Mouse (Mus musculus): ENCODE results near the gene Cfi. TPM values are rescaled to one million over a fixed set of nuclear protein-coding genes. Genes with fewer than 3 reads are reported as not detected.

Cfi gene
- 1 to 10 TPM; 1.2 to 1.3 TPM for total RNA-seq (2021)

- DNase-seq: peak in 1 of 2 experiments; percentile 16
- intact Hi-C loops (cut with DNase I): loop anchor here (2.0 to 10.0 kb wide), 2 partner anchors 225 to 301 kb away; partner anchors contain the start of genes Elovl6 and Sec24b
Observed at GRCm38 (mm10) chr3:129835388-129835934, at the start of gene Cfi. Cfi (plus strand) TSS chr3:129835884.

- intact Hi-C loops (cut with DNase I): no loop called here
- DNase-seq: no peak
Observed at GRCm38 (mm10) chr3:129793801-129794200, 41.9 kb upstream of the Cfi start.

GRCm38 (mm10) chr3:129797341-129797740, 38.3 kb upstream of the Cfi start:
- intact Hi-C loops (cut with DNase I): no loop called here
- no peak for DNase-seq

- intact Hi-C loops (cut with DNase I): no loop called here
- DNase-seq: no peak
Observed at GRCm38 (mm10) chr3:129798551-129798950, 37.1 kb upstream of the Cfi start.

- intact Hi-C loops (cut with DNase I): no loop called here
- no peak for DNase-seq
Observed at GRCm38 (mm10) chr3:129799011-129799410, 36.7 kb upstream of the Cfi start.

- intact Hi-C loops (cut with DNase I): no loop called here
- DNase-seq: no peak
Observed at GRCm38 (mm10) chr3:129803765-129804164, 31.9 kb upstream of the Cfi start, which contains the start of gene Lrit3. Lrit3 (minus strand) TSS chr3:129804030.

- intact Hi-C loops (cut with DNase I): no loop called here
- no peak for DNase-seq
Observed at GRCm38 (mm10) chr3:129820847-129821246, 14.8 kb upstream of the Cfi start.

GRCm38 (mm10) chr3:129821736-129822135, 13.9 kb upstream of the Cfi start:
- intact Hi-C loops (cut with DNase I): loop anchor here (2.0 kb wide), 1 partner anchor 257 kb away; no protein-coding TSS in a partner anchor
- no peak for DNase-seq

GRCm38 (mm10) chr3:129822206-129822775, 13.4 kb upstream of the Cfi start, which contains the start of gene Rrh:
Rrh (minus strand) TSS chr3:129822587.
- DNase-seq: no peak
- intact Hi-C loops (cut with DNase I): loop anchor here (2.0 kb wide), 1 partner anchor 257 kb away; no protein-coding TSS in a partner anchor

GRCm38 (mm10) chr3:129823293-129823692, 12.4 kb upstream of the Cfi start:
- no peak for DNase-seq
- intact Hi-C loops (cut with DNase I): loop anchor here (2.0 kb wide), 1 partner anchor 256 kb away; no protein-coding TSS in a partner anchor

GRCm38 (mm10) chr3:129824146-129824545, 11.5 kb upstream of the Cfi start:
- DNase-seq: peak in 1 of 2 experiments; percentile 30
- intact Hi-C loops (cut with DNase I): no loop called here

GRCm38 (mm10) chr3:129824891-129825290, 10.8 kb upstream of the Cfi start:
- intact Hi-C loops (cut with DNase I): no loop called here
- no peak for DNase-seq

GRCm38 (mm10) chr3:129826691-129827090, 9.0 kb upstream of the Cfi start:
- intact Hi-C loops (cut with DNase I): no loop called here
- DNase-seq: no peak

GRCm38 (mm10) chr3:129827691-129828090, 8.0 kb upstream of the Cfi start:
- intact Hi-C loops (cut with DNase I): no loop called here

GRCm38 (mm10) chr3:129830626-129831025, 5.1 kb upstream of the Cfi start:
- intact Hi-C loops (cut with DNase I): loop anchor here (2.0 to 10.0 kb wide), 4 partner anchors 46 to 877 kb away; partner anchors contain the start of genes Casp6, Elovl6 and Ostc
- no peak for DNase-seq

More at GRCm38 (mm10) chr3:129827691-129828090, 8.0 kb upstream of the Cfi start:
- DNase-seq: no peak

GRCm38 (mm10) chr3:129831035-129831568, 4.6 kb upstream of the Cfi start, which contains the start of gene Gar1:
Gar1 (minus strand) TSS chr3:129831396.
- DNase-seq: peak; percentile 97 to 98
- intact Hi-C loops (cut with DNase I): loop anchor here (2.0 to 10.0 kb wide), 4 partner anchors 46 to 876 kb away; partner anchors contain the start of genes Casp6, Elovl6 and Ostc

GRCm38 (mm10) chr3:129836051-129836697, 490 bp downstream of the Cfi start:
- intact Hi-C loops (cut with DNase I): loop anchor here (10.0 kb wide), 1 partner anchor 301 kb away; the partner anchor contains the start of gene Elovl6
- DNase-seq: peak in 1 of 2 experiments; percentile 8

GRCm38 (mm10) chr3:129836965-129837364, 1.3 kb downstream of the Cfi start:
- DNase-seq: no peak
- intact Hi-C loops (cut with DNase I): loop anchor here (10.0 kb wide), 1 partner anchor 302 kb away; the partner anchor contains the start of gene Elovl6

- intact Hi-C loops (cut with DNase I): loop anchor here (10.0 kb wide), 1 partner anchor 303 kb away; the partner anchor contains the start of gene Elovl6
- DNase-seq: no peak
Observed at GRCm38 (mm10) chr3:129838017-129838416, 2.3 kb downstream of the Cfi start.

GRCm38 (mm10) chr3:129845868-129846267, 10.2 kb downstream of the Cfi start:
- no peak for DNase-seq
- intact Hi-C loops (cut with DNase I): no loop called here

- no peak for DNase-seq
- intact Hi-C loops (cut with DNase I): no loop called here
Observed at GRCm38 (mm10) chr3:129846846-129847245, 11.2 kb downstream of the Cfi start.

Measured in heart, postnatal 10 days (tissue).